Mouse (Mus musculus): ENCODE data around the gene Olfr827. TPM values are rescaled to one million over a fixed set of nuclear protein-coding genes. Genes with fewer than 3 reads are reported as not detected.
A peak's percentile ranks its signal among the peaks of the same experiment; 100 is the strongest.

Olfr827 gene
- total RNA-seq (2021): not detected
- long read RNA-seq, experiment 1: 0 reads
- long read RNA-seq, experiment 2: 0 reads

DNA sequence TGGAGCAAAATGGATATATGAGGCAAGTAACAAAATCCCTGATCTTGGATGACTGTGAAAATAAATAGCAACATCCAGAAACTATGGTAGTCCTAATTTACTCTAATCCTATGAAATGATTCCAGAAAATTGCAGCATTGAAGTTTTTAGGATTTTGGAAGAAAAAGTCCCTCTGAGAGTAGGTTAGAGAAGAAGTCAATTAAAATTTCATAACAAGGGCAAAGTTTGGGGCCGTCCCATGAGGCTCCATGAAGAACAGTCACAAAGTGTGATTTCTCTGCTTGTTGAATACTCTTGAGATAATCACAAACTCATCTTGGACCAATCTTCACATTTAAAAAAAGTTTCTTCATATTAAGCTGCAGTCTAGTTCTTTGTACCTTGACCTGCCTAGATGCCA is at the start of gene Olfr827:
Gene Olfr827, minus strand, starts transcription at position 101 of the 400 bp plus-strand sequence.
- no peak for DNase-seq

- DNase-seq: peak; percentile 25
Observed at GRCm38 (mm10) chr10:130263203-130263602, 49.0 kb upstream of the Olfr827 start.

GRCm38 (mm10) chr10:130259483-130259882 is 45.3 kb upstream of the Olfr827 start:
- no peak for DNase-seq

- no peak for DNase-seq
Observed at GRCm38 (mm10) chr10:130244271-130244670, 30.1 kb upstream of the Olfr827 start.

GRCm38 (mm10) chr10:130238318-130239209 is 24.4 kb upstream of the Olfr827 start:
- DNase-seq: no peak

DNA sequence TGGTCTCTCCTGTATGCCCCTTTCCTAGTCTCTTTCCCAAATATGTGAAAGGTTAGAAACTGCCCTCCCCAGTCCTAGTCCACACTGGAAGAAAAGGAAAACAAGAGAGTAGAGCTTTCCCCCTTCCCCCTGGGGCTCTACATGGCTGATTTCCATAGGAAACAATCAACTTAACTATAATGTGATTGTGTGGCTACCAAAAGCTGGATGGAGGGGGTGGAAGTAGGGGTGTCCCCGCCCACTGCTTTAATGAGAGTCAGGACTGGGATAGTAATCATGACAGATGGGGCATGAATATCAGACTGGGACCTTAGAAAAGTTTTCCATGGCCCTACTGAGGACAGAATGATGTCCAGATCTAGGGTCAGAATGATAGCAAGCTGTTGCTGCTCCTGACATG is 20.4 kb upstream of the Olfr827 start:
- DNase-seq: no peak

GRCm38 (mm10) chr10:130232117-130232516 is 17.9 kb upstream of the Olfr827 start:
- DNase-seq: no peak

DNA sequence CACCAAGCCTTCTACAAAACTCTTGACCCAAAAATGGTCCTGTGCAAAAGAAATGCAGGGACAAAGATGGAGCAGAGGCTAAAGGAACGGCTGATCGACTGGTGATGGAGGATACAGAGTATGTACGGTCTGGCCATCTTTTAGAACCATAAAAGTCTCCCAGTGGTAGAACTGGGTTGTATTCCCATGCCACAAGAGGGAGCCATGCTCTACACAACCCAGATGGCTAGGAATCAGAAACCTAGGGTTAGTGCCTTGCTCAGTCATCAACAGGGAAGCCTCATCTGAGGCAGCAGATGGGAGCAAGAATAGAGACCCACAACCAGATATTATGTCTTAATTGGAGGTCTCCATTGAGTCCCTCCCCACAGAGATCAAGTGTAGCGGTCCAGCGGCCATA is 15.4 kb upstream of the Olfr827 start:
- no peak for DNase-seq

DNA sequence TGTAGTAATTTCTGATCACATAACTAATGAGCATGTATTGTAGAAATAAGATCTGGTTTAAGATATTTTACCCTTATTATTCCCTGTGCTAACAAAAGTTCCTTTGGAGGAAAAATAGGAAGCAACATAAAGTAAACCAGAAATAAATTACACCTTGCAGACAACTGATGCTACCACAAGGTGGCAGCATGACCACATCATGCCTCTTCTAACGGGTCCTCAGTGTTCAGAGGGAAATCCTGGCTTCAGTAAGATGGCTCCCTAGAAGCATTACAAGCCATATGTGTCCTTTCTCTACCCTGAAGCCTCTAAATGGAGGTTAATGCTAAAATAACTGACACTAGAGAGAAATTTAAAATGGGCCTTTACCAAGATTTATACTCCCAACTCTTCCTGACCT is 14.0 kb upstream of the Olfr827 start:
- DNase-seq: no peak

- DNase-seq: no peak
Observed at GRCm38 (mm10) chr10:130225034-130225433, 10.8 kb upstream of the Olfr827 start.

DNA sequence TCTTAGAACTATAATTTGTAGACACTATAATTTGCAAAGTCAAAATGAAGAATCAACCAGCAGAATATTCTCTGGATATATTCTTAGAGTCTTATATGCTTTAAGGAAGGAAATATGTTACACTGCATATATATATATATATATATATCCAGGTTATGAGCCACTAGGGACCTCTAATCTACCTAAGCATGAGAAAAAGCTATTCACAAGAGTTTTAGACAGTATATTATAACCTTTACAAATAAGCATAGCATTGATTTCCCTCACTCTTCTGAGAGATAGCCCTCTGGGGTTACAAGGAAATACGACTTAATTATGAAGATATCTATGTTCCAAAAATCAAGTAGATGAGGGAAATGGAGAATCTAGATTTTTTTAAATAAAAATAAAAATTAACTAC is 30.1 kb downstream of the Olfr827 start, which contains the start of gene Olfr826:
Gene Olfr826, minus strand, starts transcription at position 101 of the 400 bp plus-strand sequence.
- no peak for DNase-seq

GRCm38 (mm10) chr10:130166666-130167065 is 47.5 kb downstream of the Olfr827 start, which contains the start of gene Olfr825:
Olfr825 (minus strand) TSS chr10:130166766.
- no peak for DNase-seq

- no peak for DNase-seq
Observed at GRCm38 (mm10) chr10:130165196-130165595, 49.0 kb downstream of the Olfr827 start.

Other genes with a start within 250 kb of the Olfr827 start
- not detected for gene Olfr819, start 247.1 kb downstream of the Olfr827 start, total RNA-seq (2021)
- not detected for gene Olfr247, start 238.3 kb downstream of the Olfr827 start, total RNA-seq (2021)
- not detected for gene Gm10310, start 229.3 kb downstream of the Olfr827 start, total RNA-seq (2021)
- not detected for gene Olfr820, start 201.8 kb downstream of the Olfr827 start, total RNA-seq (2021)
- not detected for gene Olfr821, start 184.1 kb downstream of the Olfr827 start, total RNA-seq (2021)
- not detected for gene Olfr822, start 143.2 kb downstream of the Olfr827 start, total RNA-seq (2021)
- gene Olfr823, start 99.0 kb downstream of the Olfr827 start, total RNA-seq (2021): not detected
- gene Olfr824, start 84.4 kb downstream of the Olfr827 start, total RNA-seq (2021): not detected
- not detected for gene Olfr825, start 47.6 kb downstream of the Olfr827 start, total RNA-seq (2021)
- not detected for gene Olfr826, start 30.2 kb downstream of the Olfr827 start, total RNA-seq (2021)
- not detected for gene Neurod4, start 65.8 kb upstream of the Olfr827 start, total RNA-seq (2021)
- gene Tespa1, start 108.5 kb upstream of the Olfr827 start, total RNA-seq (2021): under 1 TPM in 1 of 2 experiments, not detected in 1; 0.96 TPM
- gene Vmn2r84, start 179.9 kb upstream of the Olfr827 start, total RNA-seq (2021): not detected
- gene Vmn2r85, start 215.3 kb upstream of the Olfr827 start, total RNA-seq (2021): not detected
- not detected for gene Vmn2r86, start 241.6 kb upstream of the Olfr827 start, total RNA-seq (2021)

Measured in gastrocnemius, postnatal 25 days (tissue).